Mouse (Mus musculus) T-helper 2 cell (primary cell): ENCODE data around the gene Nudt17.
"Not testable (repeated sequence)": the region's sequence is repeated elsewhere in the genome, so short reads cannot be mapped to it uniquely, and the experiment has no call there.

Source experiments
- in situ Hi-C: fragments of 300-600 bp; cut with MboI, MseI; formaldehyde crosslinking; loops from one replicate; pipeline ENCODE4 v1.15.1; 2025; ENCODE audit warnings: high pct_unique_total_duplicates

Gene Nudt17

GRCm38 (mm10) chr3:96707903-96708683 lies at the start of gene Nudt17:
TSS of gene Nudt17 (minus strand) at chr3:96708562.
- in situ Hi-C loops = no loop called here

GRCm38 (mm10) chr3:96757691-96758090 lies 49.3 kb upstream of the Nudt17 start:
- in situ Hi-C loops = no loop called here

DNA sequence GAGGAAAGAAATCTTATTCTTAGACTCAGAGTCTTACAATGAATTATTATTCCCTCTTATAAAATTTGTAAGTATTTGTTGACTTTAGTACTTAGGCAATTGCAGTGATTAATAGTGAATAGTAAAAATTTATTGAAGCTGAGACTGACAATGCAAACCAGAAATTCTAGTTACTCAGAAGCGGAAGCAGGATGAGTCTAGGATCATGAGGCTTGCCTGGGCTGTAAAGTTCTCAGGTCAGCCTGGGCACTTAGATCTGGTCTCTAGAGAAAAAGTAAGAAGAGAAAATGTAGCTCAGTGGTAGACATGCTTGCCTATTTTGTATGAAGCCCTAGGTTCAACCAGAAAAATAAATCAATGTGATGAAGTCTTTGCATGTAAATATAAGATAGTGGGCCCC lies 47.6 kb upstream of the Nudt17 start:
- in situ Hi-C loops = no loop called here

- in situ Hi-C loops = no loop called here
These were observed 38.5 kb upstream of the Nudt17 start for GRCm38 (mm10) chr3:96746829-96747228.

DNA sequence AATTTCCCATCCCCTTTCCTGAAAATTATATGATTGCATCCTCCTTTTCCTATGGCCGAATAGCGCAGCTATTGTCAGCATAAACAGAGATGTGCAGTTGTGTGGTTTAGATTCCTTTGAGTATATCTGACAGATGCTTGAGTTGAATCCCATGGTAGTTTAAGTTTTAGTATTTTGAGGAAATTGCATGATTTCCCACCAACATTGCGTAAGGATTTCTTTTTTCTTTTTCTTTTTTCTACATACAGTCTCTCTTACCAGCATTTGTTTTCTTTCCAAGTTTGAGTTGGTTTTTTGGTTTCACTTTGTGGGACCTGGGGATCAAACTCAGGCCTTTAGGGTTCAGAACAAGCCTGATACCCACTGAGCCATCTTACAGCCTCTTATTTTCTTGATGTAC lies 36.0 kb upstream of the Nudt17 start:
- in situ Hi-C loops = no loop called here

DNA sequence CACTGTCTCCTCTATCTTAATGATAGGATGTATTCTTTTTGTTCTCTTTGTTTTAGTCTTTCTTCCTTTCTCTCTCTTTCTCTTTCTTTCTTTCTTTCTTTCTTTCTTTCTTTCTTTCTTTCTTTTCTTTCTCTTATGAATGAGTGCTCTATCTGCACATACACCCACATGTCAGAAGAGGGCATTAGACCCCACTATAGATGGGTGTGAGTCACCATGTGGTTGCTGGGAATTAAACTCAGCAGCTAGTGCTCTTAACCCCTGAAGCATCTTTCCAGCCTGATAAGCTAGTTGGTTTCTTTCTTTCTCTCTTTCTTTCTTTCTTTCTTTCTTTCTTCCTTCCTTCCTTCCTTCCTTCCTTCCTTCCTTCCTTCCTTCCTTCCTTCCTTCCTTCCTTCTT lies 31.9 kb upstream of the Nudt17 start:
- in situ Hi-C loops = not testable (repeated sequence)

DNA sequence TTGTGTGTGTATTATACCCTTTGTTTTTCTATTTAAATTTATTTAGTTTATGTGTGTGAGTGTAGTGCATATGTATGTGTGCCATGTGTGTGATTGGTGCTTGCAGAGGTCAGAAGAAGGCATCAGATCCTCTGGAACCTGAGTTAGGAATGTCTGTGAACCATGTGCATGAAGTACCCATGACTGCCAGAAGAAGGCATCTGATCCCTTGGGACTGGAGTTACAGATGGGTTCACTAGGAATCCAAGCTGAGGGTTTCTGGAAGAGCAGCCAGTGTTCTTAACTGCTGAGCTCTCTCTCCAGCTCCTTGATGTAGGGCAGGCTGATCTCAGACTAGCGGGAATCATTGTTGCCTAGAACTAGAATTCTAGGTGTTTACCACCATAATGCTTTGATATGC lies 29.6 kb upstream of the Nudt17 start:
- in situ Hi-C loops = no loop called here

DNA sequence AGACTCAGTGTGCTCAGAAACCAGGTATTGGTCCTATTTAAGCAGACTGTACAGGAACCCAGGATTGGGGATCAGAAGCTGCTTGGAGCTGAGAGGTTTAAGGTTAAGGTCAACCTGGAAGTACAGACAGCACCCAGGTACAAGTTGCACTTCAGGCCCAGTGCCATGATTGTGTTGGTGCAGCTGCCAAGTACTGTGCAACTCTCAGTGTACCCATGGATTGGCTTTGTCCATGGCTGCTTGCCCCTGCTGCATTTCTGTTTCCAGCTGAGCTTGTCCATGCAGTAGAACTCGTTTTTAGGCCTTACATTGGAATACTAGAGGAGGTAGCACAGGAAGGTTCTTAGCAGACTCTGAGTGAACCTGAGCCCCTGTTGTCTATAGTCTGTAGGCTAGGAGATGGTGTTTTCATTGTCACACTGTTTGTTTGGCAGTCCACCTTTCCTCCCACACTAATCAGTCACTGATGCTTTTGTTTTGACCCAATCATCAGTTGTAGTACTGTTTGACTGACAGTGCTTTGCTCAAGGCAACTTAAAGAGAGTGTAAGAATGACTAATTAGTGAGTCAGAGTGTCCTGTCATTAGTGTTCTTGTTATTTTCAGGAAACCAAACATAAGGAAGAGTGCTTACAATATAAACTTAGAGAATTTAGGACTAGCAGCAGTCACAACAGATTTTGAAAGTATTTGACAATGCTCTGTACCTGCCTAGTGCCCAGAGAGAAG lies 28.8 kb upstream of the Nudt17 start:
- in situ Hi-C loops = no loop called here

- in situ Hi-C loops = no loop called here
These were observed 26.8 kb upstream of the Nudt17 start for GRCm38 (mm10) chr3:96735200-96735599.

DNA sequence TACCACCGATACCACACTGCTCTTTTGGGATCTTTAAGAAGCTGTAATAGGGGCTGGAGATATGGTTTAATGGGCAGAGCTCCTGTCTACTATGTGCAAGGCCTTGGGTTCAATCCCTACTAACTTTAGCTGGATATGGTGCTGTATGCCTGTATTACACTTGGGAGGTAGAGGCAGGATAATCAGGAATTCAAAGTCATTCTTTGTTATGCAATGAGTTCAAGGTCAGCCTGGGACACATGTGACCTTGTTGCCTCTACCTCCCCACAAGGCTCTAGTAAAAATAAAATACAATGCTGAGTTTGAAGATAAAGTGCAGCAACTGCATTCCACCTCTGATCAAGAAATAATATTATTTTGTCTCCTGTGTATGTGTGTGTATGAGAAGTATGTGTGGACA lies 25.6 kb upstream of the Nudt17 start:
- in situ Hi-C loops = no loop called here

DNA sequence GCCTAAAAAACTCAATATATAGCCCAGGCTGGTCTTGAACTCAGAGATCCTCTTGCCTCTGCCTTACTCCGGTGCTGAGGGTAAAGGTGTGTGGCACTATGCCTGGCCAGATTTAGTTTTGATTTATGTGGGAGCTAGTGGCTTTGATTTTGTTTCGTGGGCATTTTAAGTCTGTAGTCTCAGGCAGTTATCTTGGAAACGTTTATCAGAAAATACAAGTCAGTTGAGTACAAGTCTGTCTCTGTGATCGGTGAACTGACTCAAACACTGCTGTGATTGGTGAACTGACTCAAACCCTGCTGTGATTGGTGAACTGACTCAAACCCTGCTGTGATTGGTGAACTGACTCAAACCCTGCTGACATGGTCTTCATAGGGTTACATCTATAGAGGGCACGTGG lies 22.4 kb upstream of the Nudt17 start:
- in situ Hi-C loops = no loop called here

DNA sequence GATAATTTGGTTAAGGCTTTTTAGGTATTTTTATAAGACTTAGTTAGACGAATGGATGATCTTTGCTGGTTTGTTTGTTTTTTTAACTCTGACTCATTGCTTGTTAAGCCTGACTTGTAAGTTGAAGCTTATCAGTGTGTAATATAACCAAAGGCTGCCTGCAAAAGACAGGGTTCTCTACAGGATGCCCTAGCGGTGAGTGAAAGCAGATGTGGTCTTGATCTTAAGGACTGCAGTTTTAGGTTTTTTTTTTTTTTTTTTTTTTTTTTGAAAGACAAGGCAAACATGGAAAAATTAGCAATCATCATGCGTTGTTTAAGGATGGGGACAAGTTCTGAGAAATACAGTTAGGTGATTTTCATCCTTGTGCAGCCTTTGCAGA lies 21.0 kb upstream of the Nudt17 start:
- in situ Hi-C loops = no loop called here

DNA sequence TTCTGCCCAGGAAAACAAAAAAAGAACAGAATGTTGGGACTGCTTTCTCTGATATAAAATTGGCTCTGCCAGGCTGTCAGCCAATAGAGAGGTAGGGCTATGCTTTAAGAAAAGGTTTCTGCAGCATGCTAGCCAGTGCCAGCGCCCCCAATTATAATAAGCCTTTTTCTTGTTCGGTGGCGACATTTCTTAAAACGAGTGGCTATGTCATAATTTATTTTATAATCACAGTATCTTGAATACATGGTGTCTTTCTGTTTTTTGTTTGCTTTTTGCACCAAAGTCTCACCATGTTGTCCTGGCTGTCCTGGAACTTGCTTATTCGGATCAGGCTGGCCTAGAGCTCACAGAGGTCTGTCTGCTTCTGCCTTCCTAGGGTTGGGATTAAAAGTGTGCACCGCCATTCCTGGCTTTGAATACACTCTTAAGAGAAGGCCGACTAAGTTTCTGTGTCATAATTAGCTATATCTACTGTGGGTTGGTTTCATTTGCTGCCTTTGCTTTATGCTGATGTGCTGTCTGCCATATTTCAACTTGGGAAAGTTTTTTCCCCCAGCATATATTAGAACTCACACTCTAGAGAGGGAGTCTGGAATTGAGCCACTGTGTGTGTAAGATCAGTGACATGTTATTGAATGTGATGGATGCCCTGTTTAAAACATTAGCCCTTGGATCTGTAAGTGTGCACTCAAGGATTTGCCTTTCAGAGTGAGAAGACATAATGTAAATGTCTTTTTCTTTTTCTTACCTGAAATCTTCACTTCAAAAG lies 20.5 kb upstream of the Nudt17 start:
- in situ Hi-C loops = no loop called here

DNA sequence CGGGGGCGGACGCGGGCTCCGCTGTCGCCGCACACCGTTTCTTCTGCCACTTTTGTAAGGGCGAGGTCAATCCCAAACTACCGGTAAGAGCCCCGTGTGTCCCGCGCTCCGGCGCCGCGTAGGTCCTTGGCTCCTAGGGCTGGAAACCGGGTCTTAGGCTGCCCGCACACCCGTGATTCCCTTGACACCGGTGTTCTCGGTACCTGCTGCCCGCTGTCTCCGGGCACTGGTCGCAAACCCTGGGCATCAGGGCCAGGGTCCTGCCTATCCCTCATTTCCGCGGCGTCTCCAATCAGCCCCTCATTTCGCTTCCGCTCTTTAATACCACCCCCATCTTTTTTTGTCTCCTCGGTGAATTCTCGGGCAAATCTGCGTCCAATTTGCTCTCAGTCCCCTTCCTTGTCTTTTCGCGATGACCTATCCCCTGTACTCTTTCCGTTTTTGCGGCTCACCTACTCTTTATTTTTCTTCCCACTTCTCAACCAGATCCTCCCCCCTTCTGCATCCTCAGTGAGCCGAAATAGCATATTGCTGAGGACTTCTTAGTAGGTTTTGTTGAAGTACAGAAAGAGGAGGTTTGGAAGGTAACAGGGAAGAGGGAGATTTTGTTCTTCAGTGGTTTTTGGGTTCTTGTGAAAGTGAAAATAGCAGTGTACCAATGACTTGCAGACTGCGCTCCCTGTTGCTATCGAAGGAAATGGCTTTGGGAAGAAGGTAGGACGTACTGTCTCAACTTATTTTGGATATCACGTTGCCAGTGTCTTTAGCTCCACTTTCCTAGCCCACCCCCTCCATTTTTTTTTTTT lies 19.7 kb upstream of the Nudt17 start:
- in situ Hi-C loops = no loop called here

GRCm38 (mm10) chr3:96727343-96727827 lies 19.0 kb upstream of the Nudt17 start, which contains the start of the genes Polr3c and Rnf115:
TSS of gene Polr3c (minus strand) at chr3:96727628.
TSS of gene Rnf115 (plus strand) at chr3:96727664.
- in situ Hi-C loops = no loop called here

DNA sequence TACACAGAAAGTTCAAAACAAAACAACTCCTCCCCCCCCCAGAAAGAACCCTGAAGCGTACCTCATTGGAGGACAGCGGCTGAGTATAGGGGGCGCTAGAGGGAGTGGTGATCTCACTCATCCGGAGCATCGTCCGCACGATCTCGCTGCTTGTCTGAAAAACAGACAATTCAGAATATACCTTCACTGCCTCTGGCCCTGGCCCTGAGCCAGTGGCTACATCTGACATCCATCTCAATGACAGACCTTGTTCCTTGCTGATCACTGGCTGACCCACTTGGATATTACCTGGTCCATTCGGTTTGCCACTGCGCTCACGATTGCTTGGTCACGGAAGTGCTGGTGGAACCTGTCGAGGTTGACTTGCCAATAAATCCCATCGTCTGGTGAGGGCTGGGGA lies 10.8 kb upstream of the Nudt17 start:
- in situ Hi-C loops = no loop called here

GRCm38 (mm10) chr3:96715854-96716253 lies 7.5 kb upstream of the Nudt17 start:
- in situ Hi-C loops = no loop called here

GRCm38 (mm10) chr3:96714286-96714685 lies 5.9 kb upstream of the Nudt17 start:
- in situ Hi-C loops = no loop called here

GRCm38 (mm10) chr3:96708684-96709064 lies 312 bp upstream of the Nudt17 start:
- in situ Hi-C loops = no loop called here

- in situ Hi-C loops = no loop called here
These were observed 1.4 kb downstream of the Nudt17 start for GRCm38 (mm10) chr3:96706984-96707383.

DNA sequence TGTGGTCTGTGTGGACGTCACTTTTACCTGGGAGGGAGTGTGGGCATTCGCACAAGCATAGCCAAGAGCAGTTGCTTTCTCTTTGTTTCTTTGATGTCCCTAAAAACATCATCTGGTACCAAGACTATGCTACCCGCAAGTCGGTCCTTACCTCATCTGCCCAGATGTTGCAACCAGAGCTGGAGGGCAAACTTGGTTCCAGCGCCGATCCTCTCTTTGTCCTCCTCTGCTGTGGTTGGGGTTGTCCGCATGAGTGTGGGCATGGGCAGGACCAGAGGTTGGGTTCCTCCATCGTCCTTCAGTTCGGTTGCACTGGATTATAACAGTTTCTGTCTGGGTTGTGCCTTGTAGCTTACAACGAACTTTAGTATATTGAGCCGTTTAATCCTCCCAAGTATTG lies 2.1 kb downstream of the Nudt17 start:
- in situ Hi-C loops = no loop called here
